Mouse (Mus musculus) layer of hippocampus, adult 8-10 months (tissue): ENCODE data around the gene Gpr150. TPM values are rescaled to one million over a fixed set of nuclear protein-coding genes. Genes with fewer than 3 reads are reported as not detected.

ENCODE experiments used
- DNase-seq, 2 experiments: peaks; one replicate each; pipeline ENCODE4 v3.0.0; 2022; ENCODE audit warnings: low spot score in 2 of 2
- total RNA-seq, 4 experiments: library from RNA; stranded (reverse); gene quantifications; 2 replicates each; pipeline ENCODE4 v1.2.4; 2022

The Gpr150 gene
- total RNA-seq, result 1 to 10 TPM; 2.2 to 2.9 (median 2.6) TPM

DNA sequence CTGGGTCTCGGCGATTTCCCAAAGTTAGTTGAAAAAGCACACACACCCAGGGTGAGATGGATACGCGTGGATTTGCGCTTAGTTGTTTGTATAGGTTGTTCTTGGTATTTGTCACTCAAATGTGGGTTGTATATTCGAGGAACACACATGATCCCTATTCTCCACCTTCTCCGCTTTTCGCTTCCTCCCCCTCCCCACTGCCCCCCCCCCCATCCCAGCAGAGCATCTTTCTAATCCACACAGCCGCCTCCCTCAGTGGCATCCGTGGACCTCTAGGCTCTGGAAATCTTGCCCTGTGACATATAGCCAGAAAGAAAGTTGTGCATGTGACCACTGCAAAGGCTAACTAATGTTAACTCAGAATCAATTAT, at the start of gene Gpr150:
TSS of gene Gpr150 (minus strand) at position 101 of the 371 bp plus-strand sequence.
- DNase-seq, result no peak

- DNase-seq, result no peak
Measured at GRCm38 (mm10) chr13:76101989-76102388, 45.2 kb upstream of the Gpr150 start.

DNA sequence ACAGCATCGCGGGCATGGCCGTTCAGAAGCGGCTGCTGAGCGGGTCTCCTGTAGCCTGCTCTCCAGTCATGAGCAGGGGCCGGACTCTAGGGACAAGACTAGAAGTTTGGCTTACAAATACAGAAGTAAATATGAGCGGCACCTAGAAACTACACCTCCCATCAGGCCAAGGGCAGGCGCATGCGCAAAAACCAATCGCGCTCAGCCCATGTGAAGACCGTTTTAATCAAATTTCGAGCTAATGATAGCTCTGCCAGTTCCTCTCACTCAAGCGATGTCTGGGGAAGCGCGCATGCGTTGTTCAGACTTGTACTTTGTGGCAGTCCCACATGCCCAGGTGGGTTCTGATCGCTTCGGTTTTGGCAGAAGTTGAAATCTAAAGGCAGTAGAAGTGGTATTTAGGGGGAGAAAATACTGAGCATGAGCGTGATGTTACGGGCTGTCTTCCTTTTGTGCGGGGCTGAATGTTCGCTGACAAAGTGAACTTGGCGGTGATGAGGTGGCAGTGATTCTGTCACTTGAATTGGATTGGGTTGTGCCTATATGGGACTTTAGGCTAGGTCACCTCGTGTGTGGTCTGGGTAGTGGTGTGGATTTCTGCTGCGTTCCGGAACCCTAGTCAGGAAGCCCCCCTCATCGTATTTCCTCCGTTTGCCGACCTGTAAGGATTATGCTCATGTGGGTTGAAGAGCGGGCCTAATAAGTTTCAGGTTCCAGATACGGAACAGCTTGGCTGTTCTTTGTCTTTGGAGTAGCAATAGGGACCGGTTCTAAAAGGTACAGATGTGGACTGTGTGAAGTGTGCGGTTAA, 41.9 kb upstream of the Gpr150 start, which contains the start of the genes Arsk and Ttc37:
TSS of gene Arsk (minus strand) at position 168 of the 811 bp plus-strand sequence.
TSS of gene Ttc37 (plus strand) at position 242 of the 811 bp plus-strand sequence.
- peak; percentile 94 to 95 for DNase-seq

- DNase-seq, result no peak
Measured at GRCm38 (mm10) chr13:76098116-76098492, 41.3 kb upstream of the Gpr150 start.

- no peak for DNase-seq
Measured at GRCm38 (mm10) chr13:76074323-76074722, 17.5 kb upstream of the Gpr150 start.

- DNase-seq, result no peak
Measured at GRCm38 (mm10) chr13:76064363-76064945, 7.7 kb upstream of the Gpr150 start.

DNA sequence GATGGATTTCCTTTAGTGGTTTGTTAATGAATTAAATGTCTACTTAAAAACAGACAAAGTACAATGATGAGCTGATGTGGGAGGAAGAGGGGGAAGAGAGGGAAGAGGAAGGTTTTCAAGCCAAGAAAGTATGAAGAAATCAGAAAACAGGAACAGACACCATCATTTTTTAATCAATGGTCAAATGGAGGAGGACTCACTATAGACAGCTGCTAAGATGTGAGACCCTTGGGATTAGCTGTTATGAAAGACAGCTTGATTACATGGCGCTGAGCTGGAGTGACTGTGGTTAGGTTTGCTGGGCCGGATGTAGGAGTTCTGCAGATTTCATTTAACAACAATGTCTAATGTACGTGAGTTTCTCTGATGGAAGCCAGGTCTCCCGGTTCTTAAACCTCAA, 6.8 kb upstream of the Gpr150 start:
- DNase-seq, result no peak

- DNase-seq, result no peak
Measured at GRCm38 (mm10) chr13:76062569-76062968, 5.8 kb upstream of the Gpr150 start.

DNA sequence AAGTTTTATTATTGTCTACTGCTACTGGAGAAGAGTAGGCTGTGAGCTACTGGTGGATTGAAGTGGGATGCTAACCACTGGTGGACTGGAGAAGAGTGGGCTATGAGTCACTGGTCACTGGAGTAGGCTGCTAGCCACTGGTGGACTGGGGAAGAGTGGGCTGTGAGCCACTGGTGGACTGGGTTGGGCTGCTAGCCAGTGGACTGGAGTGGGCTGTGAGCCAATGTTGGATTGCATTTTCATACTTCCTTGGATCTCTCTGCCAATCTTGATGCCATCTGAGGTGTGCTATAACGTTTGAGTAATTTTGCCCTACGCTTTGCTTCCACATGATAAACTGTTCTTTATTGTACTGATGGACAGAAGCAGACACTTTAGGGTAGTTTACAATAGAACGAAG, 5.3 kb upstream of the Gpr150 start:
- no peak for DNase-seq

GRCm38 (mm10) chr13:76059591-76059990, 2.8 kb upstream of the Gpr150 start:
- DNase-seq, result no peak

GRCm38 (mm10) chr13:76057267-76058069, 672 bp upstream of the Gpr150 start:
- DNase-seq, result peak; percentile 15 to 24

DNA sequence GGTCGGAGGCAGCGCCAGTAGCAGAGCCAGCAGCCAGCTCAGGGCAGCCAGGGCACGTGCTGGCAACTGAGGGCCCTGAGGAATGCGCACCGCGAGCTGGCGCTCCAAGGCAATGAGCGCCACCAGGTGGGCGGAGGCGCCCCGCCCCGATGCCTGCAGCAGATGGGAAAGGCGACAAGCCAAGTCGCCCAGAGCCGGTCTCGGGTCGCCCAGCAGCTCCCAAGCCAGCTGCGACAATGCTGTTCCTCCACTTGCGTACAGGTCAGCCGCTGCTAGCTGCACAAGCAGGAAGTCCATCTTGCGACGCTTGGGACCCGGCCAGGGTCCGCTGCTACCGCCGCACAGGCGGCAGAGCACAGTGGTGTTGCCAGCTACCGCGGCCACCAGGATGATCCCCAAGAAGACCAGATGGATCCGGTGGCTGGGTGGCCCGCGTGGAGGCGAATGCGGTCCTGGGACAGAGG, 503 bp downstream of the Gpr150 start:
- DNase-seq, result peak; percentile 44 to 66

DNA sequence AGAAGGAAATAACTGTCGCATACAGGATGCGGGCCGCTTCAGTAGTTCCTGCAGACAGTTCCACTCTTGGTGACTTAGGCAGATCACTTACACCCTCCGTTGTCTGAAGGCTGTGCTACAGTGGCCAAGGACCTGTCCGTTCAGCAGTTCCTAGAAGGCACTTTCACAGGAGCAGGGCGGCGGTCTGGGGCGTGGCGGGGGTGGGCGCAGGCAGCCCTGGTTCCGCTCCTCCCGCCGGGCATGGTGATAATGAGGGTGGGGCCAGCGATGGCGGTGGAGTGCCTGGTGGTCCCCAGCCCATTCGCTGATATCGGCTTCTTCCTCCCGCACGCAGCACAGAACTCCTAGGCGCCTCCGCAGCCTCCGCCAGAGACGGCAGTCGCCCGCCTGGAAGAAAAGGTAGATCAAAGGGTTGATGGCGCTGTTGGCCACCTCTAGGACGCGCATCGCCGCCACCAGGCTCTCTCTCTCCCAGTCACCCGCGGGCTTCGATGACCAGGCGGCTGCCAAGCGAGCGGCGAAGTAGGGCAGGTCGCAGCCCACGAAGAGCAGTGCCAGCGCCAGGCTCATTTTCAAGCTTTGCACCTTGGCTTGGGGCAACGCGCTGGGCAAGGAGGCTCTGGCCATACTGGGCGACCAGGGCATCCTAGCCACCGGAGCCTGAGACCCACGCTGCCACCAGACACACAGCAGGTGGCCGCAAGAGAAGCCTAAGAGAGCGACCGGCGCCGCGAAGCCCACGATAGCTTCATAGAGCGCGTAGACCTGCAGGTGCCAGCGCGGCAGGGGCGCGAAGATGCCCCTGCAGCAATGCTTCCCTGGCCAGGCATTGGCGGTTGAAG, 1.2 kb downstream of the Gpr150 start:
- DNase-seq, result peak; percentile 9 to 21

DNA sequence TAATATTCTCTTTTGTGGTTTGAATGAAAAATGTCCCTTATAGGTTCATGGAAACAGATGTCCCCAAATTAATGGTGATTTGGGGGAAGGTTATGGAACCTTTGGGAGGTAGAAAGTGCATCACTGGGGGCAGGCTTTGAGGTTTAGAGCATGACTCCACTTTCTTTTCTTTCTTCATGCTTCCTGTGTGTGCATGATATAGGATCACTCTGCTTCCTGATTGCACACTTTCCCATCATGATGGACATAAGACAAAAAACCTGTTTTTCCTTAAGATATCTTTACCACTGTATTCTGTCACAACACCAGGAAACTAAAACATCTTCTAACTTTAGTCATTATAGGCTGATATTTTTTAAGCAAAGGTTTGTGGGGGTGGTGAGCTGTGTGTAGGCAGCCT, 11.8 kb downstream of the Gpr150 start:
- DNase-seq, result no peak

DNA sequence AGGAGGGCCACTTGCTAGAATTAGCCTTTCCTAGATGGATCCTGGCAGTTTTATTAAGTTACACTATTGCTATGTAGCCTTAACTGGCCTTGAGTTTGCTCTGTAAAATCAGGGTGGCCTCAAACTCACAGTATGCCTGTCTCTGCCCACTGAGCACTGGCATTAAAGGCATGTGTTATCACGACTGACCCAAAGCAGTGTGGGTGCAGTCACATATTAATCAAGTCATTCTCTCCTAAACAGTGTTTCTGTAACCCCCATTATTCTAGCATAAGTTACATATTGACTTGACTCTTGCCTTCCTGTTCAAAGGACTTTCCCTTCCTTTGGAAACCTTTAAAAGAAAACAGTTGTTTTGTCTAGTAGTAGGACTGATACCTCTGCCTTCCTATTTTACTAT, 14.3 kb downstream of the Gpr150 start:
- no peak for DNase-seq

GRCm38 (mm10) chr13:76024588-76024987, 32.2 kb downstream of the Gpr150 start:
- DNase-seq, result no peak

GRCm38 (mm10) chr13:76021782-76022181, 35.0 kb downstream of the Gpr150 start:
- DNase-seq, result no peak

DNA sequence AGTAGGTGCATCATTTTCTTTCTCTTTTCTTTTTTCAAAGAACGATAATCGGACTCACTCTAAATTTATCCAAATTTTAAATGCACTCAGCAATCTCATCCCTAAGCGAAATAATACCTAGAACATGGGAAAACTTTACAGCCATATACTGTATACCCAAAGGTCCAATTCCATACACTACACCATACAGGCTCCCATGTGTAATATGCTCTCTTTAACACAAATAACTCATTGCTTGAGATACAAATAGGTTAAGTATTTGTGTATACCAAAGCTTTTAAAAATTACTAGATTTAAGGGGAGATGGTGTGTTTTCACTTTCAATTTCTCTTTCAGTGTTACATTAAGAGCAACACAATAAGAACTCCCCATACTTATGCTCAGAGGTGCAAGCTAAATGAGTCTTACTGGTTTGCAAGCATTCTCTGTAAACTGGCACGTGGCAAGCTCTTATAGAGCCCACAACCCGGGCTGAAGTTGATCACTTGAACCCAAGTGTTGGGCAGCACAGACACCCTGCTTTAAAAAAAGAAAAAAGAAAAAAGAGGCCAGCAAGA, 37.9 kb downstream of the Gpr150 start:
- DNase-seq, result no peak

GRCm38 (mm10) chr13:76017974-76018843, 38.6 kb downstream of the Gpr150 start, which contains the start of gene Rfesd:
TSS of gene Rfesd (minus strand) at chr13:76018719.
- peak; percentile 96 to 97 for DNase-seq

- no peak for DNase-seq
Measured at GRCm38 (mm10) chr13:76017465-76017864, 39.3 kb downstream of the Gpr150 start.
